Mouse (Mus musculus): ENCODE results near the gene Dxo. TPM values are rescaled to one million over a fixed set of nuclear protein-coding genes. Genes with fewer than 3 reads are reported as not detected.

Gene Dxo
- total and polyA plus RNA-seq, 3 experiments: 10.0 to 31.6 (median 16.3) TPM

DNA sequence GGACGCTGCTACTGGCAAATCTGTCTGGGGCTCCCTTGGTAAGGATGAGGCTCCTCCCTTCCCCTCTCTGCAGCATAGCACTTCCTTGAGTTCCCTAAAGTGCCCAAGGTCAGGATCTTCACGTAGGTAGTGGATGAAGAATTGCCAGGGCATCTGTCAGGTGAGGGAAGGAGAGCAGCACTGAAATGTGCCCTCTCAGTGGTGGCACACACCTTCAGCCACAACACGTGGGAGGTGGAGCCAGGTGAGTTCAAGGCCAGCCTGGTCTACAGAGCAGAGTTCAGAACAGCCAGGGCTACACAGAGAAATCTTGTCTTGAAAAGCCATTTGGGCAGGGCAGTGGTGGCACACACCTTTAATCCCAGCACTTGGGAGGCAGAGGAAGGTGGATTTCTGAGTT is 17.9 kb downstream of the Dxo start:
- Histone ChIP-seq H3K79me2 (replicated peaks; ENCODE audit: control insufficient read depth, extremely low read depth, insufficient read depth, poor library complexity, severe bottlenecking) (peaks cover 14% of the 10 kb centered on the region), H3K27me3 (replicated peaks) (no peaks in the 10 kb centered on the region), H3K4me1 (ENCODE audit: control insufficient read depth in 1 of 2, insufficient read depth in 2 of 2) (peaks cover 0 to 35% of the 10 kb centered on the region in 2 experiments), H3K4me3 (replicated peaks in 1 of 3; ENCODE audit: low read depth in 2 of 3, low read length in 2 of 3, poor library complexity in 1 of 3) (no peak overlapping the region), H3K27ac (ENCODE audit: insufficient read depth, low read depth) (no peak overlapping the region), H3K9ac (ENCODE audit: insufficient read depth, low read depth) (no peak overlapping the region), H3K36me3 (replicated peaks in 1 of 2; ENCODE audit: control insufficient read depth in 1 of 2, insufficient read depth in 1 of 2, low read length in 1 of 2) (peaks cover 48 to 75% of the 10 kb centered on the region in 2 experiments), H3K4me2 (ENCODE audit: insufficient read depth, low read depth, poor library complexity, severe bottlenecking) (no peak overlapping the region), H3K9me3 (replicated peaks; ENCODE audit: low read length) (no peaks in the 10 kb centered on the region)
- dilution Hi-C loops (cut with MboI; ENCODE audit: extremely low pct_ligation_motif_present, extremely low pct_unique_long_range_greater_than_20kb, low sequenced_read_pairs) (no loop called here), in situ Hi-C loops (cut with MboI; ENCODE audit: low pct_ligation_motif_present, low pct_unique_long_range_greater_than_20kb, low sequenced_read_pairs) (loop anchor here (5.0 kb wide), 1 partner anchor 58 kb away; the partner anchor contains the start of gene Slc44a4)
- no peak for TF ChIP-seq MEF2A (IDR thresholded peaks at IDR 0.05; ENCODE audit: borderline replicate concordance, low read depth, low read length)
- TF ChIP-seq UBTF (IDR thresholded peaks at IDR 0.05; ENCODE audit: low read depth, low read length): no peak
- TF ChIP-seq PAX5 (IDR thresholded peaks at IDR 0.05; ENCODE audit: low read length): no peak
- no peak for TF ChIP-seq MXI1 (IDR thresholded peaks at IDR 0.05; ENCODE audit: low read depth, low read length)
- no peak for TF ChIP-seq ELF1 (IDR thresholded peaks at IDR 0.05; ENCODE audit: low read depth, low read length)
- no peak for TF ChIP-seq USF2 (conservative IDR thresholded peaks at IDR 0.05; ENCODE audit: low read depth, low read length)
- no peak for TF ChIP-seq IRF4 (IDR thresholded peaks at IDR 0.05; ENCODE audit: low read depth, low read length)
- no peak for TF ChIP-seq TCF12 (IDR thresholded peaks at IDR 0.05; ENCODE audit: low read depth, low read length)
- TF ChIP-seq CTCF (conservative IDR thresholded peaks at IDR 0.05 in 1 of 2, IDR thresholded peaks at IDR 0.05 in 1 of 2; ENCODE audit: low read depth in 2 of 2, low read length in 2 of 2): no peak
- no peak for TF ChIP-seq MAZ (IDR thresholded peaks at IDR 0.05; ENCODE audit: low read depth, low read length)
- no peak for TF ChIP-seq KAT2A (IDR thresholded peaks at IDR 0.05; ENCODE audit: insufficient replicate concordance, low read length)
- no peak for DNase-seq (ENCODE audit: extremely low read depth)

DNA sequence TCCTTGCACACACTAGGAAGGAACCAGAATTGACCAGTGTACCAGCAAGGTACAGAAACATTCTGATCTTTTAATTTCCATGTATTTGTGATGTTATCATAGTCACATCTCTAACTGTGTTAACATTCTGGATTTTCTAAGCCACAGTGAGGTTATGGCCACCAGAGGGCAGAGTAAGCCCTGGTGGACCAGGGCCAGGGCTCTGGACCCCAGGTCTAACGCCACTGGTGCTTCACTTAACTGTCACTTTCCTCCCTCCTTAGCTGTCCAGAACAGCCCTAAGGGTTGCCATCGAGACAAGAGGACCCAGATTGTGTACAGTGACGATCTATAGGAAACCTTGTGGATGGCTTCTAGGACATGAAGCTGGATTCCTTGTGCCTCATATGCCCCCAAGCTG is 19.0 kb downstream of the Dxo start:
- Histone ChIP-seq H3K4me1 (ENCODE audit: control insufficient read depth in 1 of 2, insufficient read depth in 2 of 2) (peaks cover 0 to 35% of the 10 kb centered on the region in 2 experiments), H3K36me3 (replicated peaks in 1 of 2; ENCODE audit: control insufficient read depth in 1 of 2, insufficient read depth in 1 of 2, low read length in 1 of 2) (peaks cover 48 to 81% of the 10 kb centered on the region in 2 experiments), H3K9ac (ENCODE audit: insufficient read depth, low read depth) (no peak overlapping the region), H3K4me3 (replicated peaks in 1 of 3; ENCODE audit: low read depth in 2 of 3, low read length in 2 of 3, poor library complexity in 1 of 3) (no peak overlapping the region), H3K27me3 (replicated peaks) (no peaks in the 10 kb centered on the region), H3K9me3 (replicated peaks; ENCODE audit: low read length) (no peaks in the 10 kb centered on the region), H3K4me2 (ENCODE audit: insufficient read depth, low read depth, poor library complexity, severe bottlenecking) (no peak overlapping the region), H3K79me2 (replicated peaks; ENCODE audit: control insufficient read depth, extremely low read depth, insufficient read depth, poor library complexity, severe bottlenecking) (peaks cover 11% of the 10 kb centered on the region), H3K27ac (ENCODE audit: insufficient read depth, low read depth) (no peak overlapping the region)
- in situ Hi-C loops (cut with MboI; ENCODE audit: low pct_ligation_motif_present, low pct_unique_long_range_greater_than_20kb, low sequenced_read_pairs) (loop anchor here (5.0 kb wide), 1 partner anchor 56 kb away; the partner anchor contains the start of gene Slc44a4), dilution Hi-C loops (cut with MboI; ENCODE audit: extremely low pct_ligation_motif_present, extremely low pct_unique_long_range_greater_than_20kb, low sequenced_read_pairs) (no loop called here)
- TF ChIP-seq CTCF (conservative IDR thresholded peaks at IDR 0.05 in 1 of 2, IDR thresholded peaks at IDR 0.05 in 1 of 2; ENCODE audit: low read depth in 2 of 2, low read length in 2 of 2) (peak; percentile 70 to 90), SMC3 (IDR thresholded peaks at IDR 0.05; ENCODE audit: low read depth, low read length) (peak; percentile 93), PAX5 (IDR thresholded peaks at IDR 0.05; ENCODE audit: low read length) (no peak), ZC3H11A (IDR thresholded peaks at IDR 0.05; ENCODE audit: low read depth, low read length) (peak; percentile 67), EP300 (IDR thresholded peaks at IDR 0.05; ENCODE audit: low read length) (no peak), MAX (IDR thresholded peaks at IDR 0.05; ENCODE audit: low read length) (no peak), RAD21 (IDR thresholded peaks at IDR 0.05; ENCODE audit: low read depth, low read length) (peak; percentile 82)
- DNase-seq (ENCODE audit: extremely low read depth): peak; percentile 45

Data from CH12.LX (cell line).